Mouse (Mus musculus): ENCODE measurements at regions not wholly inside any gene's neighbourhood (a gene's known extent, or its start where the extent isn't known, plus 50 kb on each side); places are given as distances from the start of the nearest gene placed in this dataset.
"Not testable (repeated sequence)": the region's sequence is repeated elsewhere in the genome, so short reads cannot be mapped to it uniquely, and the experiment has no call there.

DNA sequence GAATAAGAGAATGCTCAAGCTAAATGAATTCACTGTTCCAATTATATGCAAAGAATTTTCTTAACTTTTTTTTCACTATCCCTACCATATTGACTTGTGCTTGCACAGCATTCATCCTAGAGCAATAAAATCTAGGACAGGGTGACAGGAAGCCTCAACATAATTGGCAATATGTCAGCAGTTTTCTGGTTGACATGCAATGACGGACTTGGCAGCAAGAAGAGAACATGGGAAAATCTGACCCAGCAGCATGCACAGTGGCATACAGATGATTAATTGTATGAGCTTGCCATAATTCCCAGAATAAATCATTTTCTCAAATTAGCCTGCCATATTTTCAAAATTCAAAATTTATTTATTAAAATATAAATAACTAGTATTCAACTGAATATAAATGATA, 152.7 kb downstream of the Amy2a5 start:
- no peak for DNase-seq

DNA sequence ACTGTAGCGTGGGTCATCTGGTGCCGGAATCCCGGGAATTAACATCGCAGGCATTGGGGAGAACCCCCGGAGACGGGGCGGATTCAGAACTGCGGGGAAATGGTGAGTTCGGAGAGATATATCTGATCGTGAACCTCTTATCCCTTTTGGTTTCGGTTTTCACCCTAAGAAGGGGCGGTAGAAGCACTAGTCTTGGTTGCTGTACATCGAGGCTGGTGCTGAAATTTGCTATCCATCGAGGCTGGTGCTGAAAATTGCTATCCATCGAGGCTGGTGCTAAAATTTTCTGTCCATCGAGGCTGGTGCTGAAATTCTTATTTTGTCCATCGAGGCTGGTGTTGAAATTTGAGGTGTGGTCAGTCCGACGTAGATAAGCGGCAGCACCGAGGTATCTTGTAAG, 167.8 kb downstream of the Amy2a5 start:
- not testable (repeated sequence) for DNase-seq

DNA sequence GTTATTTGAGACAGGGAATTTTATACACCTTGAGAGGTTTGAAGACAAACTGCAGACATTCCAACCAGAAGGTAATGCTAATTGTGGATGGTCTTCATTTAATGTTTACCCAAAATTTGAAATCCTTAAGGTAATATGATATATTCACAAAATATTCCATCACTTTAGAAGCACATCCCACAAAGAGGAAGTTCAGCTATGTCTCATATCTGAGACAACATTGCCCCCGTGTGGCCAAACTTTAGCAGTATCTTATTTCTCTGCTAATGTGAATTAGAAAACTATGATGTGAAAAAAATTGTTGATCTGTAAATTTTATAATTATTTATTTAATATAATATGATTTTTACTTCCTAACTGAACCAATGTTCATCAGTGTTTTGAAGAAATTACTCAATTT, 177.9 kb downstream of the Amy2a5 start:
- peak; percentile 1 for DNase-seq

All from cerebellum, adult 11 months (tissue).